Mouse (Mus musculus) bone marrow, adult 2 months (tissue): Measurements from ENCODE around the gene Adad2. TPM values are rescaled to one million over a fixed set of nuclear protein-coding genes. Genes with fewer than 3 reads are reported as not detected.

Source experiments
- H3K27ac ChIP-seq: fragments of 200-500 bp; 2 replicates; pipeline ENCODE4 v1.5.1; 2012; ENCODE audit warnings: low read depth, mild to moderate bottlenecking, control low read depth, inconsistent platforms, low read length; ENCODE audit not compliant: control insufficient read depth, poor library complexity, insufficient read depth
- H3K4me1 ChIP-seq: fragments of 200-500 bp; 2 replicates; pipeline ENCODE4 v1.6.1; 2011; ENCODE audit warnings: low read length; ENCODE audit not compliant: control insufficient read depth, insufficient read depth
- H3K4me3 ChIP-seq: fragments of 200-500 bp; replicated peaks from 2 replicates; pipeline ENCODE3; 2011; ENCODE audit warnings: mild to moderate bottlenecking, low read depth, low read length, control low read depth; ENCODE audit not compliant: control insufficient read depth
- CTCF ChIP-seq: fragments of 200-500 bp; IDR thresholded peaks from 2 replicates; pipeline ENCODE4 v1.5.1; 2011; ENCODE audit warnings: low read length, control low read depth; ENCODE audit not compliant: control insufficient read depth, insufficient read depth
- POLR2A ChIP-seq: fragments of 200-500 bp; IDR thresholded peaks from 2 replicates; pipeline ENCODE4 v1.6.1; 2011; ENCODE audit warnings: low read depth, mild to moderate bottlenecking, control low read depth, low read length, borderline replicate concordance; ENCODE audit not compliant: control insufficient read depth
- WGBS: fragments of 180-500 bp; shearing (Covaris S2); methylation state at CpG from one replicate; pipeline ENCODE4 v1.1.7; 2018; 5-methylcytosine and 5-hydroxymethylcytosine counted together
- polyA plus RNA-seq: library from polyadenylated mRNA; stranded (reverse); fragments of >200 nt; gene quantifications from 2 replicates; pipeline ENCODE4 v1.2.4, GENCODE M21; 2011; ENCODE audit warnings: low replicate concordance; ENCODE audit not compliant: missing spikeins, insufficient read depth, insufficient read length

Adad2 gene
- polyA plus RNA-seq, 1 experiment, result not detected

- WGBS, result 46% methylated on average over 2 of the region's 2 CpGs
- TF ChIP-seq CTCF (no peak), POLR2A (no peak)
- Histone ChIP-seq H3K4me3 (no peak overlapping the region), H3K4me1 (no peaks in the 10 kb centered on the region), H3K27ac (no peak overlapping the region)
Measured at GRCm38 (mm10) chr8:119651324-119651723, 38.8 kb downstream of the Adad2 start.

GRCm38 (mm10) chr8:119656709-119657464 lies 44.3 kb downstream of the Adad2 start:
- Histone ChIP-seq H3K27ac (no peak overlapping the region), H3K4me1 (no peaks in the 10 kb centered on the region), H3K4me3 (no peak overlapping the region)
- 47% methylated on average over 5 of the region's 5 CpGs for WGBS
- TF ChIP-seq POLR2A (no peak), CTCF (peak; percentile 48)

- Histone ChIP-seq H3K4me1 (no peaks in the 10 kb centered on the region), H3K4me3 (no peak overlapping the region), H3K27ac (no peak overlapping the region)
- TF ChIP-seq POLR2A (no peak), CTCF (no peak)
- WGBS, result 67% methylated on average over 9 of the region's 9 CpGs
Measured at GRCm38 (mm10) chr8:119661081-119661480, 48.5 kb downstream of the Adad2 start.

- TF ChIP-seq CTCF (no peak), POLR2A (no peak)
- Histone ChIP-seq H3K4me3 (no peak overlapping the region), H3K4me1 (no peaks in the 10 kb centered on the region), H3K27ac (no peak overlapping the region)
- whole genome bisulfite sequencing, result 58% methylated on average over 6 of the region's 6 CpGs
Measured at GRCm38 (mm10) chr8:119661892-119662291, 49.3 kb downstream of the Adad2 start.

DNA sequence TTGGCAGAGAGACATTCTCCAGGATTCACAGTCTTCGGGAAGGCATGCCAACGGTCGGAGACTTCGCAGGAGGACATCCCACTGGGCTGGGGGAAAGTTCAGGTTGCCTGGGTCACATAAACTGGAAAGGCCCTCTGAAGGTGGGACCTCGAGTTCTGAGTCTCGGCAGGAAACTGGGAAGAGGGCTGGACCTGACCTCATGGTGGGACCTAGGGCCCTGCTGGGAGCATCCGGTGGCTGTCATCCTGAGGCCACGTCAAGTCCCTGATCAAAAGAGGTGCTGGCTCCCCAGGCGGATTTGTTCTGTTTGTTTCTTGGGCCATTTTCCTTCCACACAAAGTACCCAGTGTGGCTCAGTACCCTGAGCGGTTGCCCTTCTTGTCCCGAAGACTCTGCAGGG lies 50.9 kb downstream of the Adad2 start:
- WGBS, result 83% methylated on average over 11 of the region's 11 CpGs
- Histone ChIP-seq H3K27ac (no peak overlapping the region), H3K4me1 (no peaks in the 10 kb centered on the region), H3K4me3 (no peak overlapping the region)
- TF ChIP-seq POLR2A, result no peak
- TF ChIP-seq CTCF, result no peak

GRCm38 (mm10) chr8:119665270-119665669 lies 52.7 kb downstream of the Adad2 start:
- WGBS, result 76% methylated on average over 6 of the region's 6 CpGs
- Histone ChIP-seq H3K4me3 (no peak overlapping the region), H3K4me1 (no peaks in the 10 kb centered on the region), H3K27ac (no peak overlapping the region)
- TF ChIP-seq POLR2A, result no peak
- no peak for TF ChIP-seq CTCF

Other genes with a start within 250 kb of the Adad2 start
- gene Mlycd, start 217.9 kb upstream of the Adad2 start, polyA plus RNA-seq, result 4.7 and 5.9 TPM in 2 replicates
- gene Osgin1, start 178.6 kb upstream of the Adad2 start, polyA plus RNA-seq, result 5.5 and 6.5 TPM in 2 replicates
- 0.49 TPM in 1 of 2 replicates, not detected in the other for gene Necab2, start 166.0 kb upstream of the Adad2 start, polyA plus RNA-seq
- gene Slc38a8, start 111.0 kb upstream of the Adad2 start, polyA plus RNA-seq, result not detected in 2 replicates
- 19.7 and 35.3 TPM in 2 replicates for gene Mbtps1, start 54.0 kb upstream of the Adad2 start, polyA plus RNA-seq
- 14.5 and 22.2 TPM in 2 replicates for gene Hsdl1, start 37.6 kb upstream of the Adad2 start, polyA plus RNA-seq
- gene Dnaaf1, start 37.5 kb upstream of the Adad2 start, polyA plus RNA-seq, result 0.34 and 0.70 TPM in 2 replicates
- gene Taf1c, start 7.5 kb upstream of the Adad2 start, polyA plus RNA-seq, result 9.6 and 17.6 TPM in 2 replicates
- gene Kcng4, start 22.9 kb downstream of the Adad2 start, polyA plus RNA-seq, result not detected in 2 replicates
- not detected in 2 replicates for gene Wfdc1, start 53.6 kb downstream of the Adad2 start, polyA plus RNA-seq
- gene Atp2c2, start 87.3 kb downstream of the Adad2 start, polyA plus RNA-seq, result not detected in 2 replicates
- gene Tldc1, start 165.7 kb downstream of the Adad2 start, polyA plus RNA-seq, result 0.88 and 3.2 TPM in 2 replicates
- gene Cotl1, start 227.8 kb downstream of the Adad2 start, polyA plus RNA-seq, result 90.1 and 247 TPM in 2 replicates
- gene Klhl36, start 249.5 kb downstream of the Adad2 start, polyA plus RNA-seq, result 2.8 and 4.8 TPM in 2 replicates